Mouse (Mus musculus) intestine, embryonic 14.5 days (tissue): ENCODE data around the gene Aifm2. TPM values are rescaled to one million over a fixed set of nuclear protein-coding genes. Genes with fewer than 3 reads are reported as not detected.

Experiments
- ATAC-seq: fragments of 200-750 bp; cut with Nextera tagmentation; replicated peaks from 2 replicates; pipeline ENCODE4 v1.8.0; 2017; ENCODE audit warnings: low read depth, moderate number of reproducible peaks, moderate TSS enrichment, moderate library complexity; ENCODE audit not compliant: low FRiP score, low TSS enrichment
- DNase-seq: peaks from one replicate; pipeline ENCODE4 v3.0.0-alpha.2; 2018; ENCODE audit warnings: low spot score
- H3K27ac ChIP-seq: fragments of 300-500 bp; sonication (generic); 2 replicates; pipeline ENCODE4 v1.5.1; 2014; ENCODE audit warnings: low read depth, mild to moderate bottlenecking, control low read depth
- H3K27me3 ChIP-seq: fragments of 300-500 bp; sonication (generic); replicated peaks from 2 replicates; pipeline ENCODE4 v1.6.1; 2014; ENCODE audit warnings: low read length, control low read depth; ENCODE audit not compliant: control insufficient read depth, insufficient read depth
- H3K36me3 ChIP-seq: fragments of 300-500 bp; sonication (generic); 2 replicates; pipeline ENCODE4 v1.6.1; 2014; ENCODE audit warnings: low read length, control low read depth; ENCODE audit not compliant: control insufficient read depth, insufficient read depth
- H3K4me1 ChIP-seq: fragments of 300-500 bp; sonication (generic); replicated peaks from 2 replicates; pipeline ENCODE4 v1.6.1; 2014; ENCODE audit warnings: low read length, control low read depth, mixed read lengths; ENCODE audit not compliant: control insufficient read depth, insufficient read depth
- H3K4me2 ChIP-seq: fragments of 300-500 bp; sonication (generic); 2 replicates; pipeline ENCODE4 v1.6.1; 2014; ENCODE audit warnings: low read length
- H3K4me3 ChIP-seq: fragments of 300-500 bp; sonication (generic); 2 replicates; pipeline ENCODE4 v1.5.1; 2014; ENCODE audit warnings: low read depth, low read length, control low read depth, mixed read lengths
- H3K9ac ChIP-seq: fragments of 300-500 bp; sonication (generic); 2 replicates; pipeline ENCODE4 v1.6.1; 2014; ENCODE audit warnings: mild to moderate bottlenecking, low read length
- H3K9me3 ChIP-seq: fragments of 300-500 bp; sonication (generic); 2 replicates; pipeline ENCODE4 v1.6.1; 2016; ENCODE audit warnings: low read length, control low read depth; ENCODE audit not compliant: control insufficient read depth
- WGBS: fragments of 180-500 bp; shearing (Covaris S2); extraction: QIAGEN DNeasy Blood & Tissue Kit; methylation state at CpG from one replicate; pipeline ENCODE4 v1.1.7; 2014; 5-methylcytosine and 5-hydroxymethylcytosine counted together
- polyA plus RNA-seq: library from polyadenylated mRNA; unstranded; fragments of >200 nt; fragmentation: Nextera tagmentation; extraction: Ambion mirVana; gene quantifications from 2 replicates; pipeline ENCODE4 v1.2.1, GENCODE M21; 2014

The Aifm2 gene
- polyA plus RNA-seq, 1 experiment from 2014 or later, result 19.1 TPM

- ATAC-seq (no peak), DNase-seq (no peak)
- H3K4me1 ChIP-seq, result peaks cover 10% of the 10 kb centered on the region
- H3K4me2 ChIP-seq, result no peak overlapping the region
- no peaks in the 10 kb centered on the region for H3K9me3 ChIP-seq
- H3K27me3 ChIP-seq, result no peaks in the 10 kb centered on the region
- H3K27ac ChIP-seq, result no peak overlapping the region
- H3K4me3 ChIP-seq, result no peak overlapping the region
- H3K36me3 ChIP-seq, result no peaks in the 10 kb centered on the region
- 60% methylated on average over 5 of the region's 5 CpGs for WGBS
- H3K9ac ChIP-seq, result no peak overlapping the region
These were observed 50.5 kb downstream of the Aifm2 start for GRCm38 (mm10) chr10:61765558-61765957.

- Histone ChIP-seq H3K27ac (0 out of 2 replicates have a peak overlapping the region, but pooled peaks have one; percentile 16), H3K27me3 (no peaks in the 10 kb centered on the region), H3K4me1 (peaks cover 10% of the 10 kb centered on the region), H3K9me3 (no peaks in the 10 kb centered on the region), H3K9ac (no peak overlapping the region), H3K4me3 (no peak overlapping the region), H3K4me2 (no peak overlapping the region), H3K36me3 (no peaks in the 10 kb centered on the region)
- DNase-seq (no peak), ATAC-seq (no peak)
- 28% methylated on average over 6 of the region's 6 CpGs for WGBS
These were observed 51.7 kb downstream of the Aifm2 start for GRCm38 (mm10) chr10:61766806-61767205.

GRCm38 (mm10) chr10:61781461-61782128, 66.5 kb downstream of the Aifm2 start:
- Histone ChIP-seq H3K9ac (no peak overlapping the region), H3K27ac (peak overlapping the region; percentile 91; the same call in 1 of the 2 replicates), H3K4me2 (peak overlapping the region; percentile 70), H3K27me3 (no peaks in the 10 kb centered on the region), H3K36me3 (no peaks in the 10 kb centered on the region), H3K9me3 (no peaks in the 10 kb centered on the region), H3K4me3 (peak overlapping the region; percentile 66), H3K4me1 (peaks cover 16% of the 10 kb centered on the region)
- WGBS, result 21% methylated on average over 9 of the region's 9 CpGs
- no peak for ATAC-seq
- DNase-seq, result no peak

GRCm38 (mm10) chr10:61782799-61783611, 67.9 kb downstream of the Aifm2 start:
- H3K9me3 ChIP-seq, result no peaks in the 10 kb centered on the region
- no peaks in the 10 kb centered on the region for H3K27me3 ChIP-seq
- peaks cover 19% of the 10 kb centered on the region for H3K4me1 ChIP-seq
- no peaks in the 10 kb centered on the region for H3K36me3 ChIP-seq
- peak overlapping the region; percentile 66 for H3K4me3 ChIP-seq
- ATAC-seq, result peak; percentile 60
- DNase-seq, result peak; percentile 95
- H3K27ac ChIP-seq, result peak overlapping the region; percentile 91
- WGBS, result 1% methylated on average over 71 of the region's 74 CpGs
- peak overlapping the region; percentile 70 for H3K4me2 ChIP-seq
- peak overlapping the region; percentile 82 for H3K9ac ChIP-seq

GRCm38 (mm10) chr10:61783621-61784251, 68.7 kb downstream of the Aifm2 start, which contains the start of gene H2afy2:
Gene H2afy2, minus strand, starts transcription at chr10:61784147.
- peak within 1 kb of the TSS; percentile 66 for H3K4me3 ChIP-seq
- peak within 1 kb of the TSS; percentile 70 for H3K4me2 ChIP-seq

DNA sequence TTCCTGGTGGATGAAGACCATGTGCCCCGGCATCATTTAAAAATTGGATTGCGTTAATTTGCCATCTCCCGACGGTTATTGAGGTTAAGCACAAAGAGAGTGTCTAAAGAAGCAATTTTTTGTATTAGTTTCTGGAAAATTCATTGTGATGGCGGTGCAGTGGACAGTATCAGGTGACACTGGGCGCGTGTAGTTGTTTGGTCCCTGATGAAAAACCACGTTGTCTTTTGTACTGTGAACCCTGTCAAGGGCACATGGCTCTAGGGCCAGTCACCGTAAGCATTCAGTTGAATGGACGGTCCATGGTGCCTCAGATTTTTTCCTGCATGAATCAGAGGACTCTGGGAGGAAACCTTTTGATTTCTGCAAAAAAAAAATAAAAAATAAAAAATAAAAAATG, 69.4 kb downstream of the Aifm2 start:
- WGBS, result 21% methylated on average over 10 of the region's 10 CpGs
- H3K27me3 ChIP-seq, result no peaks in the 10 kb centered on the region
- H3K4me3 ChIP-seq, result peak overlapping the region; percentile 66
- H3K36me3 ChIP-seq, result no peaks in the 10 kb centered on the region
- ATAC-seq, result no peak
- no peaks in the 10 kb centered on the region for H3K9me3 ChIP-seq
- peak overlapping the region; percentile 91 for H3K27ac ChIP-seq
- H3K4me2 ChIP-seq, result peak overlapping the region; percentile 70
- no peak for DNase-seq
- peaks cover 19% of the 10 kb centered on the region for H3K4me1 ChIP-seq
- peak overlapping the region; percentile 82 for H3K9ac ChIP-seq

More at GRCm38 (mm10) chr10:61783621-61784251, 68.7 kb downstream of the Aifm2 start, which contains the start of gene H2afy2:
- peak within 1 kb of the TSS; percentile 82 for H3K9ac ChIP-seq
- H3K36me3 ChIP-seq, result no peaks in the 10 kb centered on the region
- under 1% methylated on average over 50 of the region's 50 CpGs for WGBS
- DNase-seq (peak; percentile 90), ATAC-seq (peak; percentile 87)
- peak within 1 kb of the TSS; percentile 91 for H3K27ac ChIP-seq
- H3K4me1 ChIP-seq, result peaks cover 19% of the 10 kb centered on the region
- no peaks in the 10 kb centered on the region for H3K9me3 ChIP-seq
- no peaks in the 10 kb centered on the region for H3K27me3 ChIP-seq

DNA sequence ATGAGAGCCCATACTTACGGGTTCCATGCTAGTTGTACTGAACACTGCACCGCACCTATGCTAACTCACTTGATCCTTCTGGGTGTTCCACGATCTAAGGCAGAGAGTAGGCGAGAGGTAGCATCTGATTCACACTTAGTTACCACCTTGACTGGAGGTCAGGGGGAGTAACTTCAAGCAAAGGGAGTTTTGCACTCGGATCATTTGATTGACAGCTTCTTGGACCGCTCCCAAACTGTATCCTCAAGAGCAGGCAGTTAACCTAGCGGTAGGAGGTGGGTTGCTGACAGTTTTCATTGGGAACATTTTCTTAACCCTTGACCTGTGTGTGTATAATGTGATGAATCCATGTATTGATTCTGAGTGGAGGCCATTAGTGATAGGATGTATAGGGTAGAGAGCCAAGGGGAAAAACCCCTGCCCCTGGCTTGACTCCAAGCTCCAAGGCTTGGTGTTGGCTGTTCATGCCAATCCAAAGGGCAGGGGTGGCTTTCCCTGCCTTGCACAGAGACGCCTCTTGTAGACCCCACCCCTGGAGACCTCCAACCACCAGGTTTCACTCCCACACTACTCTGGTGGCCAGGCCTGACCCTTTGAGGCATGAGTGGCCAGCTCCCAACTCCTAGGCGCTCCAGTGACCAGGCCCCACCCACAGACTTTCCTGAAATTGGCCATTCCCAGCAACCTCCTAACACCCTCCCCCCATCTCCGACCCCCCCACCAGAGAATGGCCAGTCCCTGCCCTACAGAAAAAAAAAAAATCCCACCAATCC, 72.7 kb downstream of the Aifm2 start:
- H3K4me2 ChIP-seq, result no peak overlapping the region
- H3K36me3 ChIP-seq, result no peaks in the 10 kb centered on the region
- ATAC-seq (no peak), DNase-seq (no peak)
- no peaks in the 10 kb centered on the region for H3K9me3 ChIP-seq
- no peak overlapping the region for H3K9ac ChIP-seq
- no peak overlapping the region for H3K4me3 ChIP-seq
- WGBS, result 78% methylated on average over 10 of the region's 10 CpGs
- H3K27ac ChIP-seq, result no peak overlapping the region
- H3K27me3 ChIP-seq, result no peaks in the 10 kb centered on the region
- peaks cover 8% of the 10 kb centered on the region; the same call in 1 of the 2 replicates for H3K4me1 ChIP-seq

GRCm38 (mm10) chr10:61788499-61788898, 73.4 kb downstream of the Aifm2 start:
- 95% methylated on average over 5 of the region's 5 CpGs for WGBS
- no peaks in the 10 kb centered on the region for H3K27me3 ChIP-seq
- no peak overlapping the region for H3K27ac ChIP-seq
- H3K4me3 ChIP-seq, result no peak overlapping the region
- ATAC-seq, result no peak
- no peak overlapping the region for H3K4me2 ChIP-seq
- no peak overlapping the region for H3K9ac ChIP-seq
- H3K4me1 ChIP-seq, result peaks cover 8% of the 10 kb centered on the region; the same call in 1 of the 2 replicates
- H3K36me3 ChIP-seq, result no peaks in the 10 kb centered on the region
- H3K9me3 ChIP-seq, result no peaks in the 10 kb centered on the region
- no peak for DNase-seq
